Mouse (Mus musculus) forebrain, embryonic 16.5 days (tissue): ENCODE measurements around the gene Fth1. TPM values are rescaled to one million over a fixed set of nuclear protein-coding genes. Genes with fewer than 3 reads are reported as not detected.

Experiments
- ATAC-seq: fragments of 200-750 bp; cut with Nextera tagmentation; 2 replicates; pipeline ENCODE4 v1.8.0; 2017; ENCODE audit warnings: mild to moderate bottlenecking, moderate library complexity
- H3K27ac ChIP-seq: fragments of 300-500 bp; sonication (generic); 2 replicates; pipeline ENCODE4 v1.5.1; 2014; ENCODE audit warnings: low read length, control low read depth
- H3K27me3 ChIP-seq: fragments of 300-500 bp; sonication (generic); replicated peaks from 2 replicates; pipeline ENCODE4 v1.6.1; 2014; ENCODE audit warnings: low read length; ENCODE audit not compliant: control insufficient read depth, insufficient read depth
- H3K36me3 ChIP-seq: fragments of 300-500 bp; sonication (generic); 2 replicates; pipeline ENCODE4 v1.6.1; 2014; ENCODE audit not compliant: control insufficient read depth, insufficient read depth
- H3K4me1 ChIP-seq: fragments of 300-500 bp; sonication (generic); replicated peaks from 2 replicates; pipeline ENCODE4 v1.6.1; 2014; ENCODE audit warnings: low read length; ENCODE audit not compliant: control insufficient read depth, insufficient read depth
- H3K4me2 ChIP-seq: fragments of 300-500 bp; sonication (generic); 2 replicates; pipeline ENCODE4 v1.6.1; 2014; ENCODE audit warnings: mild to moderate bottlenecking, low read length, control low read depth
- H3K4me3 ChIP-seq: fragments of 300-500 bp; sonication (generic); replicated peaks from 2 replicates; pipeline ENCODE4 v1.5.1; 2014; ENCODE audit warnings: mild to moderate bottlenecking, low read length, control low read depth
- H3K9ac ChIP-seq: fragments of 300-500 bp; sonication (generic); replicated peaks from 2 replicates; pipeline ENCODE4 v1.6.1; 2014; ENCODE audit warnings: low read depth, low read length, control low read depth
- H3K9me3 ChIP-seq: fragments of 300-500 bp; sonication (generic); 2 replicates; pipeline ENCODE4 v1.6.1; 2016; ENCODE audit warnings: low read length; ENCODE audit not compliant: control insufficient read depth
- WGBS: fragments of 180-500 bp; shearing (Covaris S2); extraction: QIAGEN DNeasy Blood & Tissue Kit; methylation state at CpG from one replicate; pipeline ENCODE4 v1.1.7; 2014; 5-methylcytosine and 5-hydroxymethylcytosine counted together
- polyA plus RNA-seq: library from polyadenylated mRNA; unstranded; fragments of >200 nt; fragmentation: Nextera tagmentation; extraction: Ambion mirVana; gene quantifications from 2 replicates; pipeline ENCODE4 v1.2.1, GENCODE M21; 2015

Fth1 gene
- polyA plus RNA-seq, 1 experiment from 2014 or later = 1,497 TPM

DNA sequence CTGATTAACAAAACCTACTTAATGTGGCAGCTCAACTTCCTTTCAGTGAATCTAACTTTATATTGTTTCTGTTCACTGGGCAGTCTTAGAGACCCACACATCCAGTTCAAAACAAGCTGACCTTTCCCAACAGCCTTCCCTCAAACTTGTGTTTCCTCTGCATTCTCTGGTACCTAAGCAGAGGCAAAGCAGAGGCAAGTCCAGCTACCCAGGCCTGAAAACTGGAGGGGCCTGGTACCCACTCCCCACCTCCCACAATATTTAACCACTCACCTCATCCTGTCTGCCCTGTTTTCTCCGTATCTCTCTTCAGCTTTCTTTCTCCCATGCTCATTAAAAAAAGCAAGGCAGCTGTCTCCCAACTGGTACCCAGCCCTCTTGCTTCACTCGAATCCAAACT, 1.2 kb upstream of the Fth1 start:
- no peak overlapping the region for H3K9ac ChIP-seq
- H3K9me3 ChIP-seq = no peaks in the 10 kb centered on the region
- H3K27me3 ChIP-seq = no peaks in the 10 kb centered on the region
- WGBS = 79% methylated on average over 2 of the region's 2 CpGs
- H3K27ac ChIP-seq = no peak overlapping the region
- H3K4me1 ChIP-seq = peaks cover 18% of the 10 kb centered on the region
- no peak overlapping the region for H3K4me2 ChIP-seq
- ATAC-seq = no peak
- no peak overlapping the region for H3K4me3 ChIP-seq
- H3K36me3 ChIP-seq = no peaks in the 10 kb centered on the region

DNA sequence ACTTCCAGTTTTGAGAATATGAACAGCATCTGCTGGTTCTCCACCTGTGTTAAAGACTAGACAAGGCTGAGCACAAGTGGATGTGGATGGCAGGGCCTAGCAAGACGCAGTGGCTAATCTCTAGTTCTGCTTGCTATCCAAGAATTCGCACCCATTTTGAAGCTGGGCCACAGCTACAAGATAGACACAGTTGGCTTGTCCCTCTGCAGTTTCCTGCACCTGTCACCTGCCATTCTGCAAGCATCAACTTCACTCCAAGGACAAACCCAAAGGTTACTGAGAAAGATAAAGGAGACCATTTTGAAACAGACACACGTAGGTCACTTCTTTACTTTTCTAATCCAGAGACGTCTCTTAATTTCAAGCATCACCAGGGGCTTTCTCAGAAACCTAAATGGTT, 1.2 kb downstream of the Fth1 start:
- WGBS = 68% methylated on average over 4 of the region's 4 CpGs
- Histone ChIP-seq H3K4me1 (peaks cover 21% of the 10 kb centered on the region), H3K4me2 (peak overlapping the region; percentile 77), H3K27me3 (no peaks in the 10 kb centered on the region), H3K27ac (peak overlapping the region; percentile 95), H3K4me3 (peak overlapping the region; percentile 86), H3K9ac (peak overlapping the region; percentile 71), H3K36me3 (peaks cover 8% of the 10 kb centered on the region), H3K9me3 (no peaks in the 10 kb centered on the region)
- no peak for ATAC-seq

DNA sequence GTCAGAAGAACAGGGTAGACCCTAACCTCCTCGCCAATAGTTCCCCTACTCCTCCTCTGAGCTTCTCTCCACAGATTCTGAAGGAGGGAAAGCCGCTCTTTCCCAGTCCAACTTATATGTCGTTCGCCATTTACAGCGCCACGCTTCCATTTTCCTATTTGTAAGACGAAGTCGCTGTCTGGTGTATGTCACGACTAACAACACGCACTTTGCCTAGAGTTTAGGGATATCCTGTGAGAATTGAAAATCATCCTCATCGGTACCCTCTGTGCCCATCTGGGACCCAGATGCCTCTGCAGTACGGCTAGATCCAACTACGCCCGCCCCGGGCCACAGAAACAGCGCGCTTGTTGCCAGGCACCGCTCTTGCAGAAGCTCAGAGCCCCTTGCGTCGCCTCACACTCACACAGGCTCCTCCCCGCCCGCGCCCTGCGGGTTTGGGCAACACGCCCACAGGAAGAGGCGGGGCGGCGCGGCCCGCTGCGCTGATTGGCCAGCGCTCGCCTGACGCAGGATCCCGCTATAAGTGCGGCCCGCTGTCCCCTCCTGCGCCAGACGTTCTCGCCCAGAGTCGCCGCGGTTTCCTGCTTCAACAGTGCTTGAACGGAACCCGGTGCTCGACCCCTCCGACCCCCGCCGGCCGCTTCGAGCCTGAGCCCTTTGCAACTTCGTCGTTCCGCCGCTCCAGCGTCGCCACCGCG, 1.9 kb downstream of the Fth1 start:
- Histone ChIP-seq H3K9me3 (no peaks in the 10 kb centered on the region), H3K27ac (peak overlapping the region; percentile 95), H3K27me3 (no peaks in the 10 kb centered on the region), H3K9ac (peak overlapping the region; percentile 90), H3K4me2 (peak overlapping the region; percentile 89), H3K4me1 (peaks cover 21% of the 10 kb centered on the region), H3K36me3 (peaks cover 8% of the 10 kb centered on the region), H3K4me3 (peak overlapping the region; percentile 86)
- WGBS = under 1% methylated on average over 59 of the region's 59 CpGs
- ATAC-seq = peak; percentile 98

DNA sequence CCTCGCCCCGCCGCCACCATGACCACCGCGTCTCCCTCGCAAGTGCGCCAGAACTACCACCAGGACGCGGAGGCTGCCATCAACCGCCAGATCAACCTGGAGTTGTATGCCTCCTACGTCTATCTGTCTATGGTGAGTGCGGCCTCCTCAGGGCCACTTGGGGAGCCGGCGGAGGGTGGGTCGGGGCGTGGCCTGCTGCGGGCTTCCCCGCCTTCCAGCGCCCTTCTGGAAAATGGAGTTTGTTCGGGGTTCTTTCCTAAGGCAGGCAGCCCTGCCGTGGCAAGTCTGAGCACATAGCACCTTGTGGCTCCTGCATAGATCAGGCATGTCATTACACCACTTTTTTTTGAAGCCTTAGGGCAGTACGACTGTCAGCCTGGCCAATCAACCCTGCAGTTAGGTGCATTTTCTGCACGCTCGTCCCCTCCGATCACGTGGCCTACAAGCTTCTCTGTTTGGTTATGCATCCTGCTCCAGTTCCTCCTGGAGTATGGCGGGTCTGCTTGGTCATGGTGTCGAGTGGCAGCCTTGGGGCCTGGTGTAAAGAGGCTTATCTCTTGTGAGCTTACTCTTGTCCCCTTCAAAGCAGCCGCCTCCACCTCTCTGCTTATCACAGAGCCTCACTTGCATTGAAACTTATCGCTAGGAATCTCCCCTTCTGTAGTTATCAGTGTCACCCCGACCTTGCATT, 2.6 kb downstream of the Fth1 start:
- peaks cover 8% of the 10 kb centered on the region for H3K36me3 ChIP-seq
- peak overlapping the region; percentile 86 for H3K4me3 ChIP-seq
- no peaks in the 10 kb centered on the region for H3K27me3 ChIP-seq
- peak overlapping the region; percentile 90 for H3K9ac ChIP-seq
- no peaks in the 10 kb centered on the region for H3K9me3 ChIP-seq
- H3K27ac ChIP-seq = peak overlapping the region; percentile 93
- H3K4me2 ChIP-seq = peak overlapping the region; percentile 89
- ATAC-seq = peak; percentile 71
- under 1% methylated on average over 31 of the region's 31 CpGs for WGBS
- H3K4me1 ChIP-seq = peaks cover 21% of the 10 kb centered on the region

DNA sequence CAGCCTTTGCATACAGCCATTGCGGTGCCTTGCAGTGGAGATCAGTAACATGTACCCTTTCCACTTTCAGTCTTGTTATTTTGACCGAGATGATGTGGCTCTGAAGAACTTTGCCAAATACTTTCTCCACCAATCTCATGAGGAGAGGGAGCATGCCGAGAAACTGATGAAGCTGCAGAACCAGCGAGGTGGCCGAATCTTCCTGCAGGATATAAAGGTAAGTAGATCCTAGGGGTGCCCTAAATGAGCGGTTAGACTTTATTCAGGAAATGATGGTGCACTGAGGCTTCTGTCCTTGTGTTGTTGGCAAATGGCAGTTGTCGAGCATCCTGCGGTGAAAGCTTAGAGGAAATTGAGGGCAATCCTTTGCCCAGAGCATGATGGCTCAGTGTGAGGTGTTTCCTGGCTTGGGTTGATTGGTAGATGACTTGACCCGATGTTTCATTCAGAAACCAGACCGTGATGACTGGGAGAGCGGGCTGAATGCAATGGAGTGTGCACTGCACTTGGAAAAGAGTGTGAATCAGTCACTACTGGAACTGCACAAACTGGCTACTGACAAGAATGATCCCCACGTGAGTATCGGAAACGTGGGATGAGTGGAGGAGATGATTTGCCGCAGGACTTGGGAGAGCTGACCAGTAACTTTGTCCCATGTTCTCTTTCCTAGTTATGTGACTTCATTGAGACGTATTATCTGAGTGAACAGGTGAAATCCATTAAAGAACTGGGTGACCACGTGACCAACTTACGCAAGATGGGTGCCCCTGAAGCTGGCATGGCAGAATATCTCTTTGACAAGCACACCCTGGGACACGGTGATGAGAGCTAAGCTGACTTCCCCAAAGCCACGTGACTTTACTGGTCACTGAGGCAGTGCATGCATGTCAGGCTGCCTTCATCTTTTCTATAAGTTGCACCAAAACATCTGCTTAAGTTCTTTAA, 4.0 kb downstream of the Fth1 start:
- Histone ChIP-seq H3K27ac (no peak overlapping the region), H3K36me3 (peaks cover 8% of the 10 kb centered on the region), H3K27me3 (no peaks in the 10 kb centered on the region), H3K4me2 (peak overlapping the region; percentile 89), H3K9me3 (no peaks in the 10 kb centered on the region), H3K4me1 (peaks cover 19% of the 10 kb centered on the region), H3K4me3 (no peak overlapping the region), H3K9ac (no peak overlapping the region)
- WGBS = 93% methylated on average over 20 of the region's 20 CpGs
- no peak for ATAC-seq

DNA sequence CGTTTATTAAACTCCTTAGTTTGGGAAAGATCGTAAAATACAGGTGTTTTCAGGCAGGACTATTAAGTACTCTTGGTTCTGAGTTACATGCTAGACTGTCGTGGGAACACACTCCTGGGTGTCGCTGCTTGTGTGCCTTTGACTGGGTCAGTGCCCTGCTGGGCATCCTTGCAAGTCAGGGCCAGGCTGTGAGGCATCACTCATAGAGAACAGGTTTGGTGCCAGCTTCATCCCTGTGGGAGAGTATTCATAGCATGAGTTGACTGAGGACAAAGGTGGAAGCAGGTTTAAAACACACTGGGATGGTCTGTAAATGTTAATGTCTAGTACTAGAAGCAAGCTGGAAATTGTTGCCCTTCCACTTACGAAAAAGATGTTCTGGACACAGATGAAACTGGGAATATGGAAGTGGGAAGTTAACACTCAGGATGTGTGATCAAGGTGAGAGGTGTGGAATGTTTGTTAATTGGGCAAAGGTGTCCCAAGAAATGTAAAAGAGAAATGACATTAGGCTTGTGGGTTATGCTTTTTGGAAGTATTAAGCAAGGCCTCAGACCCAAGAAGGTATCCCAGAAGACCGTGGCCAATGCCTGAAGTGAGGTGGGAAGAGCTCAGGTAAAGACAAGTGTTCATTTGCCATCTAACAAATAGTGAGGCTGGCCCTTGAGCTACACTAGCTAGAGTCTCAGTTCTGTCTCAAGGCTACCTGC, 4.9 kb downstream of the Fth1 start:
- peaks cover 19% of the 10 kb centered on the region for H3K4me1 ChIP-seq
- no peaks in the 10 kb centered on the region for H3K27me3 ChIP-seq
- no peak overlapping the region for H3K27ac ChIP-seq
- no peak for ATAC-seq
- 95% methylated on average over 6 of the region's 6 CpGs for WGBS
- no peak overlapping the region for H3K9ac ChIP-seq
- no peak overlapping the region for H3K4me2 ChIP-seq
- H3K36me3 ChIP-seq = peaks cover 8% of the 10 kb centered on the region
- H3K9me3 ChIP-seq = no peaks in the 10 kb centered on the region
- H3K4me3 ChIP-seq = no peak overlapping the region

DNA sequence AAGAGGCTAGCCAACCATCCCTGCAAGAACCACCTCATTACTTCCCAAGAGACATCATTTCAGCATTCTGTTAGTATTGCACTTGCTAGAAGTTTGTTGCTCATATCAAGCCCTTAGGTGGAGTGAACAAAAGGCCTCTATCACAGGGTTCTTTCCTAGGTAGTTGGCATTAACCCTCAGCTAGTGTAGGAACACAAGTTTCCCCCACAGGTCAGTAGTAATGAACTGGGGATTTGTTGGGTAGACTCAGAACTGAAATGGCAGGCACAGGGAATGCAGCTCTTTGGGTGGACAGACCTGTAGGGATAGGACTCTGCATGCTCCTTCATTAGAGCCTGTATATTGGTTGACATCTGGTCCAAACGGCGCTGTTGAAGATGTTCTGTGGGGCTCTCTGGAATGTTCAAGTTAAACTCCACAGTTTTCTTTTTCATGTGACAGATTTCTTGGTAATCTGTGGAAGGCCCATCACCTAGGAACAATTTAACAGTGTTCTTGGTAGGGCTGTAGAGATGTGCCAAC, 5.6 kb downstream of the Fth1 start:
- Histone ChIP-seq H3K27ac (no peak overlapping the region), H3K27me3 (no peaks in the 10 kb centered on the region), H3K4me1 (peaks cover 19% of the 10 kb centered on the region), H3K36me3 (peaks cover 8% of the 10 kb centered on the region), H3K9ac (no peak overlapping the region), H3K9me3 (no peaks in the 10 kb centered on the region), H3K4me3 (no peak overlapping the region), H3K4me2 (no peak overlapping the region)
- no peak for ATAC-seq
- 98% methylated on average over 2 of the region's 2 CpGs for WGBS

DNA sequence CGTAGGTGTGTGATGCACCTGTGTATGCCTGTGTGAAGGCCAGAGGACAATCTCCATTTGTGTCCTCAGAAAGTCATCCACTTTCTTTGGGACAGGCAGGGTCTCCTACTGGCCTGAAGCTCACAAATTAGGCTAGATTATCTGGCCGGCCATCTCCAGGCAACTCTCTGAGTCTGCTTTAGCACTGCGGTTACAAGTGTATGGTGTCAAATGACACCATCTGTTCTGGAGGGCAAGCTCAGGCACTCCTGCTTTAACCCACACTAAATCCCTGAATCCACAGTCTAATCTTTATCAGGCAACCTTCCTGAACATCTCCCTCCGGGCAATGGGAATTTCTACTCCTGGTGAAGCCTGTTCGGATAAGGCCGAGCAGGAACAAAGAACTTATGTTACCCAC, 6.8 kb downstream of the Fth1 start:
- Histone ChIP-seq H3K9me3 (no peaks in the 10 kb centered on the region), H3K36me3 (peaks cover 8% of the 10 kb centered on the region), H3K27ac (no peak overlapping the region), H3K27me3 (no peaks in the 10 kb centered on the region), H3K4me1 (peaks cover 14% of the 10 kb centered on the region), H3K4me3 (no peak overlapping the region), H3K9ac (no peak overlapping the region), H3K4me2 (no peak overlapping the region)
- WGBS = 66% methylated on average over 6 of the region's 6 CpGs
- ATAC-seq = no peak
